Mouse (Mus musculus): ENCODE results near the gene Mthfd1l. TPM values are rescaled to one million over a fixed set of nuclear protein-coding genes. Genes with fewer than 3 reads are reported as not detected.

Mthfd1l gene
- total and polyA plus RNA-seq, 3 experiments = 84.0 to 94.8 (median 90.3) TPM

GRCm38 (mm10) chr10:4096151-4096550, 123.2 kb downstream of the Mthfd1l start:
- dilution Hi-C loops (cut with MboI; ENCODE audit: extremely low pct_ligation_motif_present, extremely low pct_unique_long_range_greater_than_20kb, low sequenced_read_pairs) (no loop called here), in situ Hi-C loops (cut with MboI; ENCODE audit: low pct_ligation_motif_present, low pct_unique_long_range_greater_than_20kb, low sequenced_read_pairs) (loop anchor here (25.0 kb wide), 1 partner anchor 241 kb away; no protein-coding TSS in a partner anchor)
- Histone ChIP-seq H3K27ac (ENCODE audit: insufficient read depth, low read depth) (no peak overlapping the region), H3K36me3 (replicated peaks in 1 of 2; ENCODE audit: control insufficient read depth in 1 of 2, insufficient read depth in 1 of 2, low read length in 1 of 2) (peaks cover 47 to 85% of the 10 kb centered on the region in 2 experiments), H3K4me1 (ENCODE audit: control insufficient read depth in 1 of 2, insufficient read depth in 2 of 2) (peaks cover 0 to 35% of the 10 kb centered on the region in 2 experiments; a peak in 2 of 4 replicates), H3K4me2 (ENCODE audit: insufficient read depth, low read depth, poor library complexity, severe bottlenecking) (no peak overlapping the region), H3K9me3 (replicated peaks; ENCODE audit: low read length) (no peaks in the 10 kb centered on the region), H3K4me3 (replicated peaks in 1 of 3; ENCODE audit: low read depth in 2 of 3, low read length in 2 of 3, poor library complexity in 1 of 3) (no peak overlapping the region), H3K9ac (ENCODE audit: insufficient read depth, low read depth) (no peak overlapping the region), H3K79me2 (replicated peaks; ENCODE audit: control insufficient read depth, extremely low read depth, insufficient read depth, poor library complexity, severe bottlenecking) (no peaks in the 10 kb centered on the region), H3K27me3 (replicated peaks) (no peaks in the 10 kb centered on the region)
- DNase-seq (ENCODE audit: extremely low read depth) = no peak
- no peak for TF ChIP-seq SMC3 (IDR thresholded peaks at IDR 0.05; ENCODE audit: low read depth, low read length)
- no peak for TF ChIP-seq PAX5 (IDR thresholded peaks at IDR 0.05; ENCODE audit: low read length)
- no peak for TF ChIP-seq USF2 (conservative IDR thresholded peaks at IDR 0.05; ENCODE audit: low read depth, low read length)
- no peak for TF ChIP-seq RCOR1 (conservative IDR thresholded peaks at IDR 0.05; ENCODE audit: low read depth, low read length)
- no peak for TF ChIP-seq USF1 (IDR thresholded peaks at IDR 0.05; ENCODE audit: low read depth, low read length)
- TF ChIP-seq RAD21 (IDR thresholded peaks at IDR 0.05; ENCODE audit: low read depth, low read length) = no peak
- TF ChIP-seq NRF1 (IDR thresholded peaks at IDR 0.05; ENCODE audit: low read depth, low read length) = no peak
- TF ChIP-seq SIN3A (IDR thresholded peaks at IDR 0.05; ENCODE audit: low read length) = no peak
- no peak for TF ChIP-seq CHD1 (IDR thresholded peaks at IDR 0.05; ENCODE audit: low read depth, low read length)
- TF ChIP-seq ZNF384 (IDR thresholded peaks at IDR 0.05; ENCODE audit: low read depth, low read length) = no peak
- TF ChIP-seq MAZ (IDR thresholded peaks at IDR 0.05; ENCODE audit: low read depth, low read length) = no peak
- no peak for TF ChIP-seq UBTF (IDR thresholded peaks at IDR 0.05; ENCODE audit: low read depth, low read length)
- no peak for TF ChIP-seq KAT2A (IDR thresholded peaks at IDR 0.05; ENCODE audit: insufficient replicate concordance, low read length)
- no peak for TF ChIP-seq GABPA (IDR thresholded peaks at IDR 0.05; ENCODE audit: insufficient replicate concordance, low read depth, low read length)

GRCm38 (mm10) chr10:4100007-4100406, 127.1 kb downstream of the Mthfd1l start:
- Histone ChIP-seq H3K36me3 (replicated peaks in 1 of 2; ENCODE audit: control insufficient read depth in 1 of 2, insufficient read depth in 1 of 2, low read length in 1 of 2) (peaks cover 53 to 87% of the 10 kb centered on the region in 2 experiments), H3K27ac (ENCODE audit: insufficient read depth, low read depth) (no peak overlapping the region)
- in situ Hi-C loops (cut with MboI; ENCODE audit: low pct_ligation_motif_present, low pct_unique_long_range_greater_than_20kb, low sequenced_read_pairs) = no loop called here

More at GRCm38 (mm10) chr10:4100007-4100406, 127.1 kb downstream of the Mthfd1l start:
- H3K9me3 ChIP-seq (replicated peaks; ENCODE audit: low read length) = no peaks in the 10 kb centered on the region
- H3K4me2 ChIP-seq (ENCODE audit: insufficient read depth, low read depth, poor library complexity, severe bottlenecking) = no peak overlapping the region
- TF ChIP-seq CHD1 (IDR thresholded peaks at IDR 0.05; ENCODE audit: low read depth, low read length) (no peak), IRF4 (IDR thresholded peaks at IDR 0.05; ENCODE audit: low read depth, low read length) (no peak), TBP (conservative IDR thresholded peaks at IDR 0.05; ENCODE audit: low read depth, low read length) (no peak), ETS1 (conservative IDR thresholded peaks at IDR 0.05; ENCODE audit: low read depth, low read length) (peak; percentile 39), HCFC1 (IDR thresholded peaks at IDR 0.05; ENCODE audit: low read depth, low read length) (no peak), KAT2A (IDR thresholded peaks at IDR 0.05; ENCODE audit: insufficient replicate concordance, low read length) (no peak), MAZ (IDR thresholded peaks at IDR 0.05; ENCODE audit: low read depth, low read length) (no peak), JUND (conservative IDR thresholded peaks at IDR 0.05; ENCODE audit: low read depth, low read length) (no peak), TCF12 (IDR thresholded peaks at IDR 0.05; ENCODE audit: low read depth, low read length) (peak; percentile 81), BHLHE40 (IDR thresholded peaks at IDR 0.05; ENCODE audit: low read depth, low read length) (peak; percentile 31; the same call in 1 of the 2 replicates), UBTF (IDR thresholded peaks at IDR 0.05; ENCODE audit: low read depth, low read length) (no peak), ZNF384 (IDR thresholded peaks at IDR 0.05; ENCODE audit: low read depth, low read length) (no peak), MEF2A (IDR thresholded peaks at IDR 0.05; ENCODE audit: borderline replicate concordance, low read depth, low read length) (no peak), SMC3 (IDR thresholded peaks at IDR 0.05; ENCODE audit: low read depth, low read length) (no peak), MAX (IDR thresholded peaks at IDR 0.05; ENCODE audit: low read length) (no peak), POLR2AphosphoS2 (IDR thresholded peaks at IDR 0.05; ENCODE audit: low read depth, low read length) (no peak), MAFK (IDR thresholded peaks at IDR 0.05; ENCODE audit: insufficient replicate concordance, low read length) (0 out of 2 replicates have a peak, but pooled peaks have one; percentile 5), SIN3A (IDR thresholded peaks at IDR 0.05; ENCODE audit: low read length) (no peak), NELFE (IDR thresholded peaks at IDR 0.05; ENCODE audit: low read depth, low read length) (no peak), CTCF (conservative IDR thresholded peaks at IDR 0.05 in 1 of 2, IDR thresholded peaks at IDR 0.05 in 1 of 2; ENCODE audit: low read depth in 2 of 2, low read length in 2 of 2) (no peak), RCOR1 (conservative IDR thresholded peaks at IDR 0.05; ENCODE audit: low read depth, low read length) (no peak), GABPA (IDR thresholded peaks at IDR 0.05; ENCODE audit: insufficient replicate concordance, low read depth, low read length) (no peak), CHD2 (IDR thresholded peaks at IDR 0.05; ENCODE audit: low read length) (no peak), MYC (IDR thresholded peaks at IDR 0.05; ENCODE audit: low read depth, low read length) (0 out of 2 replicates have a peak, but pooled peaks have one; percentile 9), ZMIZ1 (IDR thresholded peaks at IDR 0.05; ENCODE audit: low read depth, low read length) (no peak), EP300 (IDR thresholded peaks at IDR 0.05; ENCODE audit: low read length) (peak; percentile 53; the same call in 1 of the 2 replicates)
- peak; percentile 79 for DNase-seq (ENCODE audit: extremely low read depth)
- H3K4me1 ChIP-seq (ENCODE audit: control insufficient read depth in 1 of 2, insufficient read depth in 2 of 2) = peaks cover 0 to 35% of the 10 kb centered on the region in 2 experiments; a peak in 2 of 4 replicates
- dilution Hi-C loops (cut with MboI; ENCODE audit: extremely low pct_ligation_motif_present, extremely low pct_unique_long_range_greater_than_20kb, low sequenced_read_pairs) = no loop called here
- no peak overlapping the region for H3K9ac ChIP-seq (ENCODE audit: insufficient read depth, low read depth)
- no peak overlapping the region for H3K4me3 ChIP-seq (replicated peaks in 1 of 3; ENCODE audit: low read depth in 2 of 3, low read length in 2 of 3, poor library complexity in 1 of 3)
- no peaks in the 10 kb centered on the region for H3K79me2 ChIP-seq (replicated peaks; ENCODE audit: control insufficient read depth, extremely low read depth, insufficient read depth, poor library complexity, severe bottlenecking)
- H3K27me3 ChIP-seq (replicated peaks) = no peaks in the 10 kb centered on the region
